Mouse (Mus musculus) gastrocnemius, adult 2 months (tissue): ENCODE results near the gene Creb3l1. TPM values are rescaled to one million over a fixed set of nuclear protein-coding genes. Genes with fewer than 3 reads are reported as not detected.

ENCODE experiments used
- DNase-seq: peaks from one replicate; pipeline ENCODE4 v3.0.0; 2022
- H3K27ac ChIP-seq: fragments of 200-600 bp; 2 replicates; pipeline ENCODE4 v1.8.1; 2022; ENCODE audit warnings: mild to moderate bottlenecking
- H3K4me3 ChIP-seq: fragments of 200-600 bp; 2 replicates; pipeline ENCODE4 v1.8.1; 2022; ENCODE audit warnings: mild to moderate bottlenecking, moderate library complexity
- CTCF ChIP-seq: fragments of 200-600 bp; IDR thresholded peaks from 2 replicates; pipeline ENCODE4 v1.8.1; 2022; ENCODE audit warnings: antibody characterized with exemption, mild to moderate bottlenecking, moderate library complexity
- intact Hi-C: fragments of 180-260 bp; cut with DNase I; formaldehyde crosslinking; loops from one replicate; pipeline ENCODE4 v1.15.1; 2025
- total RNA-seq, 2 experiments: library from RNA; stranded (reverse); gene quantifications; 2 replicates each; pipeline ENCODE4 v1.2.3; 2021

Gene Creb3l1
- total RNA-seq, 2 experiments from 2014 or later, result 2.2 to 6.6 TPM

- intact Hi-C loops, result no loop called here
- no peak overlapping the region for H3K4me3 ChIP-seq
- DNase-seq, result no peak
- TF ChIP-seq CTCF, result no peak
- no peak overlapping the region for H3K27ac ChIP-seq
These were observed 3.7 kb upstream of the Creb3l1 start for GRCm38 (mm10) chr2:92027811-92028590.

GRCm38 (mm10) chr2:92025966-92026365, 1.7 kb upstream of the Creb3l1 start:
- no peak overlapping the region for H3K4me3 ChIP-seq
- intact Hi-C loops, result no loop called here
- no peak for TF ChIP-seq CTCF
- DNase-seq, result no peak
- no peak overlapping the region for H3K27ac ChIP-seq

GRCm38 (mm10) chr2:92025202-92025601, 900 bp upstream of the Creb3l1 start:
- no peak for DNase-seq
- no peak for TF ChIP-seq CTCF
- H3K4me3 ChIP-seq, result no peak overlapping the region
- intact Hi-C loops, result no loop called here
- H3K27ac ChIP-seq, result no peak overlapping the region

GRCm38 (mm10) chr2:92023362-92024273, 684 bp downstream of the Creb3l1 start:
- Histone ChIP-seq H3K4me3 (peak overlapping the region; percentile 84), H3K27ac (peak overlapping the region; percentile 82)
- intact Hi-C loops, result loop anchor here (5.0 kb wide), 1 partner anchor 36 kb away; no protein-coding TSS in a partner anchor
- peak; percentile 76 for DNase-seq
- peak; percentile 69 for TF ChIP-seq CTCF

- Histone ChIP-seq H3K27ac (no peak overlapping the region), H3K4me3 (no peak overlapping the region)
- DNase-seq, result no peak
- intact Hi-C loops, result loop anchor here (5.0 kb wide), 1 partner anchor 33 kb away; no protein-coding TSS in a partner anchor
- no peak for TF ChIP-seq CTCF
These were observed 3.5 kb downstream of the Creb3l1 start for GRCm38 (mm10) chr2:92020676-92021265.

- no peak for TF ChIP-seq CTCF
- Histone ChIP-seq H3K27ac (peak overlapping the region; percentile 62), H3K4me3 (no peak overlapping the region)
- no peak for DNase-seq
- intact Hi-C loops, result no loop called here
These were observed 6.9 kb downstream of the Creb3l1 start for GRCm38 (mm10) chr2:92017440-92017839.

- Histone ChIP-seq H3K4me3 (peak overlapping the region; percentile 13; the same call in 1 of the 2 replicates), H3K27ac (peak overlapping the region; percentile 62)
- peak; percentile 80 for DNase-seq
- intact Hi-C loops, result no loop called here
- TF ChIP-seq CTCF, result no peak
These were observed 7.3 kb downstream of the Creb3l1 start for GRCm38 (mm10) chr2:92016981-92017380.

GRCm38 (mm10) chr2:92014891-92015290, 9.4 kb downstream of the Creb3l1 start:
- peak; percentile 17; the same call in 1 of the 2 replicates for TF ChIP-seq CTCF
- no peak for DNase-seq
- intact Hi-C loops, result loop anchor here (5.0 kb wide), 1 partner anchor 167 kb away; no protein-coding TSS in a partner anchor
- no peak overlapping the region for H3K27ac ChIP-seq
- H3K4me3 ChIP-seq, result no peak overlapping the region

- no peak overlapping the region for H3K4me3 ChIP-seq
- peak overlapping the region; percentile 20; the same call in 1 of the 2 replicates for H3K27ac ChIP-seq
- no peak for DNase-seq
- intact Hi-C loops, result loop anchor here (5.0 kb wide), 1 partner anchor 168 kb away; no protein-coding TSS in a partner anchor
- TF ChIP-seq CTCF, result no peak
These were observed 10.1 kb downstream of the Creb3l1 start for GRCm38 (mm10) chr2:92014248-92014647.

- Histone ChIP-seq H3K27ac (peak overlapping the region; percentile 87), H3K4me3 (peak overlapping the region; percentile 13; the same call in 1 of the 2 replicates)
- TF ChIP-seq CTCF, result no peak
- intact Hi-C loops, result loop anchor here (5.0 kb wide), 1 partner anchor 169 kb away; no protein-coding TSS in a partner anchor
- peak; percentile 92 for DNase-seq
These were observed 11.4 kb downstream of the Creb3l1 start for GRCm38 (mm10) chr2:92012768-92013445.

- peak; percentile 89 for DNase-seq
- H3K27ac ChIP-seq, result peak overlapping the region; percentile 87
- H3K4me3 ChIP-seq, result peak overlapping the region; percentile 26
- intact Hi-C loops, result loop anchor here (5.0 kb wide), 1 partner anchor 171 kb away; no protein-coding TSS in a partner anchor
- TF ChIP-seq CTCF, result no peak
These were observed 12.6 kb downstream of the Creb3l1 start for GRCm38 (mm10) chr2:92011424-92012353.
